In genomic region chr16:11360576-11360975, GRCm38 (mm10) we compare ENCODE assay signal across 30 mouse cellular contexts. TPM values are rescaled to one million over a fixed set of nuclear protein-coding genes. Genes with fewer than 3 reads are reported as not detected.
"Had no signal": no experiment of that assay in that cellular context is flagged by ENCODE, and none has a peak within 500 bp of the region (broad histone marks: within the 10 kb centered on the region; RNA-seq: fewer than 3 reads in every experiment).

No protein-coding gene starts in this region.

RNA-seq across cellular contexts. Expression of gene Tnfrsf17, which starts 47.0 kb away (rescaled TPM):
- total RNA-seq: left cerebral cortex, postnatal 14 days; left cerebral cortex, postnatal 25 days; left cerebral cortex, postnatal 4 days; liver, adult 2 months; megakaryocyte progenitor cell, adult 5-6 weeks; megakaryocyte-erythroid progenitor cell, adult 5-6 weeks; midbrain, postnatal 0 days had no signal
- polyA plus RNA-seq: limb, embryonic 10.5 days; limb, embryonic 11.5 days; limb, embryonic 12.5 days; limb, embryonic 13.5 days; liver, adult 2 months; liver, embryonic 11.5 days; liver, embryonic 12.5 days; liver, embryonic 13.5 days; liver, embryonic 14.5 days; liver, embryonic 15.5 days; liver, embryonic 16.5 days; liver, postnatal 0 days; lung, embryonic 14.5 days; lung, embryonic 15.5 days; lung, embryonic 16.5 days; lung, postnatal 0 days; macrophage; midbrain, embryonic 11.5 days; midbrain, embryonic 12.5 days; midbrain, embryonic 14.5 days; midbrain, embryonic 16.5 days; myocyte; neural tube, embryonic 11.5 days; neural tube, embryonic 12.5 days had no signal
